Mouse (Mus musculus): ENCODE results near the gene Pak2. TPM values are rescaled to one million over a fixed set of nuclear protein-coding genes. Genes with fewer than 3 reads are reported as not detected.
A peak's percentile ranks its signal among the peaks of the same experiment; 100 is the strongest.

Pak2 gene
- polyA plus RNA-seq, 1 experiment from 2014 or later, result 9.7 TPM

- no peaks in the 10 kb centered on the region for H3K9me3 ChIP-seq (replicated peaks; ENCODE audit: control insufficient read depth, low read length)
- ATAC-seq (ENCODE audit: low read depth), result no peak; the same call in 1 of the 2 replicates
- 15% methylated on average over 15 of the region's 15 CpGs for WGBS (ENCODE audit: insufficient replicate concordance)
- peaks cover 12% of the 10 kb centered on the region; the same call in 1 of the 2 replicates for H3K4me1 ChIP-seq (ENCODE audit: control insufficient read depth, low read depth, low read length)
- no peaks in the 10 kb centered on the region for H3K36me3 ChIP-seq (ENCODE audit: control insufficient read depth, insufficient read depth)
- H3K27ac ChIP-seq (ENCODE audit: low read length), result 0 out of 2 replicates have a peak overlapping the region, but pooled peaks have one; percentile 68
- H3K9ac ChIP-seq (ENCODE audit: low read depth, low read length), result no peak overlapping the region
- no peak overlapping the region for H3K4me3 ChIP-seq (ENCODE audit: low read depth, low read length)
- H3K4me2 ChIP-seq (ENCODE audit: low read depth, low read length), result no peak overlapping the region
- H3K27me3 ChIP-seq (ENCODE audit: control insufficient read depth, insufficient read depth, low read depth, low read length), result no peaks in the 10 kb centered on the region
Measured at GRCm38 (mm10) chr16:32114968-32115695, 36.0 kb upstream of the Pak2 start.

GRCm38 (mm10) chr16:32114406-32114805 lies 35.3 kb upstream of the Pak2 start:
- H3K4me2 ChIP-seq (ENCODE audit: low read depth, low read length), result peak overlapping the region; percentile 53; the same call in 1 of the 2 replicates
- H3K36me3 ChIP-seq (ENCODE audit: control insufficient read depth, insufficient read depth), result no peaks in the 10 kb centered on the region
- H3K4me1 ChIP-seq (ENCODE audit: control insufficient read depth, low read depth, low read length), result peaks cover 12% of the 10 kb centered on the region; the same call in 1 of the 2 replicates
- H3K4me3 ChIP-seq (ENCODE audit: low read depth, low read length), result no peak overlapping the region; the same call in 1 of the 2 replicates
- no peak for ATAC-seq (ENCODE audit: low read depth)
- peak overlapping the region; percentile 68; the same call in 1 of the 2 replicates for H3K27ac ChIP-seq (ENCODE audit: low read length)
- no peaks in the 10 kb centered on the region for H3K9me3 ChIP-seq (replicated peaks; ENCODE audit: control insufficient read depth, low read length)
- H3K9ac ChIP-seq (ENCODE audit: low read depth, low read length), result no peak overlapping the region
- 80% methylated on average over 10 of the region's 10 CpGs for WGBS (ENCODE audit: insufficient replicate concordance)
- no peaks in the 10 kb centered on the region for H3K27me3 ChIP-seq (ENCODE audit: control insufficient read depth, insufficient read depth, low read depth, low read length)

GRCm38 (mm10) chr16:32113541-32114218 lies 34.5 kb upstream of the Pak2 start:
- 8% methylated on average over 23 of the region's 23 CpGs for WGBS (ENCODE audit: insufficient replicate concordance)
- H3K9ac ChIP-seq (ENCODE audit: low read depth, low read length), result peak overlapping the region; percentile 10; the same call in 1 of the 2 replicates
- no peaks in the 10 kb centered on the region for H3K36me3 ChIP-seq (ENCODE audit: control insufficient read depth, insufficient read depth)
- H3K4me1 ChIP-seq (ENCODE audit: control insufficient read depth, low read depth, low read length), result peaks cover 12% of the 10 kb centered on the region; the same call in 1 of the 2 replicates
- no peaks in the 10 kb centered on the region for H3K27me3 ChIP-seq (ENCODE audit: control insufficient read depth, insufficient read depth, low read depth, low read length)
- H3K9me3 ChIP-seq (replicated peaks; ENCODE audit: control insufficient read depth, low read length), result no peaks in the 10 kb centered on the region
- H3K27ac ChIP-seq (ENCODE audit: low read length), result peak overlapping the region; percentile 68
- peak overlapping the region; percentile 53 for H3K4me2 ChIP-seq (ENCODE audit: low read depth, low read length)
- peak overlapping the region; percentile 16 for H3K4me3 ChIP-seq (ENCODE audit: low read depth, low read length)
- ATAC-seq (ENCODE audit: low read depth), result peak; percentile 70

GRCm38 (mm10) chr16:32110951-32111699 lies 32.0 kb upstream of the Pak2 start:
- H3K9ac ChIP-seq (ENCODE audit: low read depth, low read length), result no peak overlapping the region
- H3K4me3 ChIP-seq (ENCODE audit: low read depth, low read length), result no peak overlapping the region
- H3K36me3 ChIP-seq (ENCODE audit: control insufficient read depth, insufficient read depth), result no peaks in the 10 kb centered on the region
- no peaks in the 10 kb centered on the region for H3K9me3 ChIP-seq (replicated peaks; ENCODE audit: control insufficient read depth, low read length)
- no peak overlapping the region for H3K27ac ChIP-seq (ENCODE audit: low read length)
- H3K4me1 ChIP-seq (ENCODE audit: control insufficient read depth, low read depth, low read length), result peaks cover 12% of the 10 kb centered on the region; the same call in 1 of the 2 replicates
- no peak overlapping the region for H3K4me2 ChIP-seq (ENCODE audit: low read depth, low read length)
- no peak for ATAC-seq (ENCODE audit: low read depth)
- WGBS (ENCODE audit: insufficient replicate concordance), result 61% methylated on average over 15 of the region's 15 CpGs
- H3K27me3 ChIP-seq (ENCODE audit: control insufficient read depth, insufficient read depth, low read depth, low read length), result no peaks in the 10 kb centered on the region

- 0 out of 2 replicates have a peak overlapping the region, but pooled peaks have one; percentile 18 for H3K4me2 ChIP-seq (ENCODE audit: low read depth, low read length)
- H3K9me3 ChIP-seq (replicated peaks; ENCODE audit: control insufficient read depth, low read length), result no peaks in the 10 kb centered on the region
- no peak for ATAC-seq (ENCODE audit: low read depth)
- no peak overlapping the region for H3K9ac ChIP-seq (ENCODE audit: low read depth, low read length)
- 23% methylated on average over 2 of the region's 2 CpGs for WGBS (ENCODE audit: insufficient replicate concordance)
- H3K36me3 ChIP-seq (ENCODE audit: control insufficient read depth, insufficient read depth), result no peaks in the 10 kb centered on the region
- no peak overlapping the region for H3K4me3 ChIP-seq (ENCODE audit: low read depth, low read length)
- peaks cover 3% of the 10 kb centered on the region; the same call in 1 of the 2 replicates for H3K4me1 ChIP-seq (ENCODE audit: control insufficient read depth, low read depth, low read length)
- H3K27me3 ChIP-seq (ENCODE audit: control insufficient read depth, insufficient read depth, low read depth, low read length), result no peaks in the 10 kb centered on the region
- no peak overlapping the region for H3K27ac ChIP-seq (ENCODE audit: low read length)
Measured at GRCm38 (mm10) chr16:32108578-32108977, 29.4 kb upstream of the Pak2 start.

GRCm38 (mm10) chr16:32108170-32108569 lies 29.0 kb upstream of the Pak2 start:
- Histone ChIP-seq H3K27me3 (ENCODE audit: control insufficient read depth, insufficient read depth, low read depth, low read length) (no peaks in the 10 kb centered on the region), H3K27ac (ENCODE audit: low read length) (no peak overlapping the region), H3K9ac (ENCODE audit: low read depth, low read length) (no peak overlapping the region), H3K9me3 (replicated peaks; ENCODE audit: control insufficient read depth, low read length) (no peaks in the 10 kb centered on the region), H3K36me3 (ENCODE audit: control insufficient read depth, insufficient read depth) (no peaks in the 10 kb centered on the region), H3K4me1 (ENCODE audit: control insufficient read depth, low read depth, low read length) (no peaks in the 10 kb centered on the region; the same call in 1 of the 2 replicates), H3K4me2 (ENCODE audit: low read depth, low read length) (peak overlapping the region; percentile 18; the same call in 1 of the 2 replicates), H3K4me3 (ENCODE audit: low read depth, low read length) (no peak overlapping the region)
- ATAC-seq (ENCODE audit: low read depth), result 0 out of 2 replicates have a peak, but pooled peaks have one; percentile 19
- WGBS (ENCODE audit: insufficient replicate concordance), result 28% methylated on average over 7 of the region's 7 CpGs

- Histone ChIP-seq H3K36me3 (ENCODE audit: control insufficient read depth, insufficient read depth) (no peaks in the 10 kb centered on the region), H3K4me1 (ENCODE audit: control insufficient read depth, low read depth, low read length) (no peaks in the 10 kb centered on the region; the same call in 1 of the 2 replicates), H3K4me3 (ENCODE audit: low read depth, low read length) (no peak overlapping the region), H3K27me3 (ENCODE audit: control insufficient read depth, insufficient read depth, low read depth, low read length) (no peaks in the 10 kb centered on the region), H3K27ac (ENCODE audit: low read length) (no peak overlapping the region), H3K9ac (ENCODE audit: low read depth, low read length) (no peak overlapping the region), H3K9me3 (replicated peaks; ENCODE audit: control insufficient read depth, low read length) (no peaks in the 10 kb centered on the region), H3K4me2 (ENCODE audit: low read depth, low read length) (peak overlapping the region; percentile 18)
- ATAC-seq (ENCODE audit: low read depth), result peak; percentile 27; the same call in 1 of the 2 replicates
- 25% methylated on average over 12 of the region's 12 CpGs for WGBS (ENCODE audit: insufficient replicate concordance)
Measured at GRCm38 (mm10) chr16:32107342-32108045, 28.4 kb upstream of the Pak2 start.

- Histone ChIP-seq H3K27me3 (ENCODE audit: control insufficient read depth, insufficient read depth, low read depth, low read length) (no peaks in the 10 kb centered on the region), H3K9ac (ENCODE audit: low read depth, low read length) (no peak overlapping the region), H3K4me1 (ENCODE audit: control insufficient read depth, low read depth, low read length) (no peaks in the 10 kb centered on the region; the same call in 1 of the 2 replicates), H3K4me3 (ENCODE audit: low read depth, low read length) (no peak overlapping the region), H3K36me3 (ENCODE audit: control insufficient read depth, insufficient read depth) (no peaks in the 10 kb centered on the region), H3K4me2 (ENCODE audit: low read depth, low read length) (no peak overlapping the region), H3K27ac (ENCODE audit: low read length) (no peak overlapping the region), H3K9me3 (replicated peaks; ENCODE audit: control insufficient read depth, low read length) (no peaks in the 10 kb centered on the region)
- no peak for ATAC-seq (ENCODE audit: low read depth)
- WGBS (ENCODE audit: insufficient replicate concordance), result 94% methylated on average over 1 of the region's 1 CpGs
Measured at GRCm38 (mm10) chr16:32105698-32106097, 26.6 kb upstream of the Pak2 start.

Data from liver, embryonic 16.5 days (tissue).